Mouse (Mus musculus): ENCODE results near the gene Nup62.

The Nup62 gene

DNA sequence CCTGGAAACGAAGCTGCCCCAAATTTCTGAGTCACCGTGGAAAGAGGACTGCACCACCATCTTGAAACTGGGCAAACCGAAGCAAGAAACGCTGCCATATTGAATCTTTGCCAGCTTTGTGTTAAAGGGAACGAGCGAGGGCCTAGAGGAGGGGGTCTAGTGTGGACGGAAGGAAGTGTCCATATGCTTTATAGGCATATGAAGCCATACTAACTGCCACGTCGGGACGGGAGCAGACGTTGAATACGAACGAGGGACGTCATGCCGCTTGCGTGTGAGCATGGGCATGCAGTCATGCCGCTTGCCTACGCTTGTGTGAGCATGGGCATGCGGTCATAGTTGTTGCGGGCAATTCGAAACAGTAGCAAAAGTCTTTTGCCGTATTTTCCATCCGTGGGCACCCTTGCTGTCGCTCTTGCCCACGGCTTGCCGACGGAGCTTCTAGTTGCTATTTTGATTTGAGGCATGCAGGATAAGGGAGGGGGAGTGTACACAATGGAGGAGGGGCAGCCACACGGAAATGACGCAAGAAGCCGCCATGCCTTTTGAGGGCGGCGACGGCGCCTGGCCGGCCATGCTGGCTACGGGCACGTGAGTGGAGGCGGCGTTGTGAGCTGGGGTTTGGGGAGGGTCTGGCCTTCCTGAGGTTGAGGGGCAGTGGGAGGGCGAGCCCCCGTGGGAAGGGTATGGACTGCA is 33.7 kb downstream of the Nup62 start:
- peak; percentile 91 to 93 for DNase-seq

DNA sequence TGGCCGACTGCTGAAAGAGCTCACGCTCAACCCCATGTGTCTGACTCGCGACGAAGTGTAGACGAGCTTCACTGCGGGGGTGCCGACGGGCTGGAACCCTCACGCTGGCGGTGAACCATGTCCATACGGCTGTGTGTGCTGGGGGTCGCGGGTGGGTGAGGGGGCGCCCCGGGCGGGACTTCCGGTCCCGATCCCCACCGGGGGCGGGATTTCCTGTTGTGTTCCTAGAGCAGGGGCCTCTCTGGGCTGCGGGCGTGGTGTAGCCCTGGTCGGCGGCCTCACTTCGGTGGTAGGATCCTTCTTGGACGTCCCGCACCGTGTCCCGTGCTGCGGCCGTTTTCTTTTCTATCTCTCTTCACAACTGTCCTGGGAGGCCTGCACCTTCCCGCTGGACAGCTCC is 34.3 kb downstream of the Nup62 start:
- peak; percentile 89 for DNase-seq

DNA sequence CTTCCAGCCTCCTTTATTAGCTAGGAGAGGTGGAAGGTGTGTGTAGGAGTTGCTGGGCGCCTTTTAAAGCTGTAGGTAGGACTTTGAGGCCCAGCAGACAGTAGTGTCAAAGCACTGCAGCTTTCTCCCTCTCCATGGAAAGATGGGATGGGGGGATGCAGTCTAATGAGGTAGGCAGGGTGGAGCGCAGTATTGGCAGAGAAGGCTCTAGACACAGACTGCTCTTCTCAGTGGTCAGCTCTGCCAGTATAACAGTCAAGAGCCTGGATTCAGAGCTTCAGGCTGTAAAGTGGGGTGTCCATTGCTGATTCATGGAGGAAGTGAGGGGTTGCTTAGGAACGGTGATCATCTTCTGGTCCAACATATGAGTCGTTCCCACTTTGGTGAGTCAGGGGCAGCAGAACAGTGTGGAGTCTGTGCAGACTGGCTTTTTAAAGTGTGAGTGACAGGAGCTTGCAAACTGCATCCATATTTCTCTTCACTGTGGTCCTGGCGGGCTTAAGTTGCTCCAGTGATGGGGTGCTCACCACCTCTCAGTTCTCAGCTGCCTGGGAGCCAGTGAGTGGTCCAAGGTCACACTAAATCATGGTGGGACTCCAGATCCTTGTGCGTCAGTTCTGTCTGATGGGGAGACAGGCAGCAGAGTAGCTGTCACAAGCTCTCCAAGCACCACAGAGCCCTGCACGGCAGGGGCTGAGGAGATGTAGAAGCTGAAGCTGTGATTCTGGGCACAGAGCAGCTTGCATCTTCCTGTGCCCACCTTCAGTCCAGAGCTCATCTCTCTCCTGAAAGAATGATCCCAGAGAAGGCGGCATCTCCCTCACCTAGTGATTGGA is 35.1 kb downstream of the Nup62 start:
- DNase-seq, result no peak

DNA sequence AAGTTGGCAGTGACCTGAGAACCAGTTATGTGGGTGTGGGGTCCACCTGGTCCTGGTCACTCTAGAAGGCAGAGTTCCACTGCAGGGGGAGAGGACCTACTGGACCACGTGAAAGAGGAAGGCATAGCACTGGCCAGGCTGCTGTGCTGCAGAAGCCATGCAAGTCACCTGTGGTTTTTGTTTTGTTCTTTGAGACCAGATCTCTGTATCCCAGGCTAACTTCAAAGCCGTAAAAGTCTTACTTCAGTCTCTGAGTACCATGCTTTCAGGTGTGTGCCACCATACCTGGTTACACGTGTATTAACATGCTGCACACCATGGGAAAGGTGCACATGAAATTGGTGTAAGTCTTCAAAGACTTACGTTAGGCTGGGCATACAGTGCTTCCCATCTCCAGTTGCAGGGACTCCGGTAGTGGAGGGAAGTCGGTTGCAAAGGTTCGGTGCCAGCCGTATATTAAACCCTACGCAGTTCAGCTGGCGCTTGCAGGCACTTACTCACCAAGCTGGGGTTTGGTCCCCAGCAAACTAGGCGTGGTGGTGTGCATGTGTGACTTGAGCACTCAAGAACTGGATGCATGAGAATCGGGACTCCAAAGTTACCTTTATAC is 35.8 kb downstream of the Nup62 start:
- DNase-seq, result no peak

- no peak for DNase-seq
These were observed 36.6 kb downstream of the Nup62 start for GRCm38 (mm10) chr7:44852259-44853027.

DNA sequence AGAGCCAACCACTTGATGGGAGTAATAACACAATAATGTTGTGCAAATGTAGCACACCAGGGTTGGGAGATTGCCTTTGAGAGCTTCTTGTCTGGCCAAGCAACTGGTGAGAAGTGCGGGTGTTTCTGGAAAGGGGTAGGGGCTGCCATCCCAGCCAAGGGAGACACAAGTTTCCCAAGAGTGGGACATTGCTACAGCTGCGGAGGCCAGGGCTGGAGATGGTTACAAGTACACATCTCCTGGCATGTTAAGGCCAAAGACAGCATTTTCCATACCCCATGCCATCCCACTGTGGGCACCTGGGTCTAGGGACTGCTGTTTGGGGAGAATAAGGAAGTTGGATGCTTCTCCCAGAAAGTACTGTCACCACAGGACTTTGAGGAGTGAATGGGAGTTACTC is 37.2 kb downstream of the Nup62 start:
- DNase-seq, result no peak

DNA sequence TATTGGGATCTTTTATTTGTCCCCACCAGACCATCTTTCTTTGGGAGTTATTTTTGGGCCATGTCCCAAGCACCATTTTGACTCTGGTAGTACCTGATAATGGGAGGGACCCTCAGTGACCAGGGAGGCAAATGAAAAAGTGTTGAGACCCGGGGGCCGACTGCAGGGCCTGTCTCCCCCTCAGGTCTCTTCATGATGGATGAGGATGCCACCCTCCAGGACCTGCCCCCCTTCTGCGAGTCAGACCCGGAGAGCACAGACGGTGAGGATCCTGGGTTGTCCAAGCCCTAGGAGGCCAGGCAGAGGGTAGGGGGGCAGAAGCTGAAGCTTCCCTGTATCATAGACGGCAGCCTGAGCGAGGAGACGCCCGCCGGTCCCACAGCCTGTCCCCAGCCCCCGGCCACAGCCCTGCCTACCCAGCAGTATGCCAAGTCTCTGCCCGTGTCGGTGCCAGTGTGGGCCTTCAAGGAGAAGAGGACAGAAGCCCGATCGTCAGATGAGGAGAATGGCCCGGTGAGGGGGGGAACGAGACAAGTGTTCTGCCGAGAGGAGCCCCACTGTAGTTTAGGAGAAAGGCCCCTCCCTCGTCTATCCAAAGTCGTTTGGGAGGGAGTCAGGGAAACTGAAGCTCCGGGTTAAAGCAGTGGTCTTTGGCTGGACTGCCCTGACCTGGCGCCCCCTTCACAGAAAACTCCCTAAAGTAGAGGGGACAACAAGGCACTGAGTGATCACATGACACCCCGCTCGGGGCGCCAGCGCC is 37.9 kb downstream of the Nup62 start:
- DNase-seq, result peak in 1 of 2 experiments; percentile 54

DNA sequence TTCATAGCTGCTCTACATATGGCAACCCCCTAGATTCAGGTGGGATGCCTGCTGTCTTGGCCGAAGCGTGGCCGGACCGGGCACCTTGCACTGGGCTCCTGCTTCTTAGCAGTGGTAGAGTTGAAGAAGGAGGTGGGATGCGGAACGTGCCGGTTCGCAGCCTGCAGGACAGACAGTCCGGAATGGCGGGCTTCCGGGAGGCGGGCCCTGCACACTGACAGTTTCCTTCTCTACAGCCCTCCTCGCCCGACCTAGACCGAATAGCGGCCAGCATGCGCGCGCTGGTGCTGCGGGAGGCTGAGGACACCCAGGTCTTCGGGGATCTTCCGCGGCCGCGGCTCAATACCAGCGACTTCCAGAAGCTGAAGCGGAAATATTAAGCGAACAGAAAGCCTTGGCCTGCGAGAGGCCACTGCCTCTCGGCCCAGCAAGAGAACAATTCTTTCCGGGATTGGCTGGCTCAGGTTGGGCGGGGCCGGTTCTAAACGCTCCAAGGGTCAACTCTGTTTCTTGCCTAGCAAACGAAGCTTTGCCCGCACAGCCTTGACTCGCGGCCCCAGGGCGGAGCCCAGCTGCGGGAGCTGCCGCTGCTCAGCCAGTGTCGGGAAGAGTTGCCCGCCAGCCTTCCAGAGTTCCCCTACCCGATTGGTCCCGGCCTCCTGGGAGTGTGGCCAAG is 38.6 kb downstream of the Nup62 start:
- DNase-seq, result peak; percentile 84 to 86

GRCm38 (mm10) chr7:44855036-44855435 is 39.1 kb downstream of the Nup62 start:
- no peak for DNase-seq

DNA sequence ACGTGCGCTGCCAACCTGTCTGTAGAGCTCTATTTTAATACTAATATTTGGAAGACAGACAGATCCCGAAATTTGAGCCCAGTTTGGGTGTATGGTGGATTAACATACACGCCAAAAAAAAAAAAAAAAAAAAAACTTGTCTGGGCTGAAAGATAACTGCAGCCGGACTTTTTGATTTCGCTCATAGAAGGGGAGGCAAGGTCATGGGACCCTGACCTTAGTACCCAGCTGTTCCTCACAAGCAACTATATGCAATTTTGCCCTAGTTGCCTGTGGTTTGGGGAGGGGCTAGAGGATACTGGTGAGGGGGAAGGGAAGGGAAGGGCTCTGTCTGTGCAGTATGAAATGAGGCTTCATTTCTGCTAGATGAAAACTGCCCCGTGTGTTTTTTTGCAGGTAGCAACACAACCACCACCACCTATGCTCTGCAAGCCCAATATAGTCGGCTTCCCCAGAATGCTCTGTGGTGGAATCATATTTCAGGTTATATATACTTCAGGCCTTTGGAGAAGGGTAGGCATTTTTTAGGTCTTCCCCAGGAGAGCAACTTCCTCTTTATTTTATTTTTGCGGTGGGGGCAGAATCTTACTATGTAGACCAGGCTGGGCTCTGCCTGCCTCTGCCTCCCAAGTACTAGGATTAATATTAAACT is 40.5 kb downstream of the Nup62 start:
- DNase-seq, result no peak

- DNase-seq, result peak; percentile 88 to 89
These were observed 41.2 kb downstream of the Nup62 start, which contains the start of gene Pnkp for GRCm38 (mm10) chr7:44857042-44857552. Gene Pnkp (plus strand): TSS chr7:44857139.

DNA sequence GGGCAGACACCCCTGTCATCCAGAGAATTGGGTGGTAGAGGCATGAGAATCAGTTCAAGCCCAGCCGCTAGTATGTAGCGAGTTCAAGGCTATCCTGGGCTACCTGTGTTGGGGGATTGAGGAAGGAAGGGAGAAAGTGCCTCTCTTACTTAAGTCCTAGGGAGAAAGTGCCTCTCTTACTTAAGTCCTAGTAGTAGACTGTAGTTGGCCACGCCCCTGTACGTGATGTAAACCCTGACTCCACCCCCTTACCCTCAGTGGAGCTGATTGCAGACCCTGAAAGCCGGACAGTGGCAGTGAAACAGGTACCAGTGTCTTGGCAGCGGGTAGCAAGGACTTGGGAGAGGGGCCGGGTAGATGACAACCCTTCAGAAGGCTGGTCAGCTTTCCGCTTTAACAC is 42.0 kb downstream of the Nup62 start:
- DNase-seq, result no peak

DNA sequence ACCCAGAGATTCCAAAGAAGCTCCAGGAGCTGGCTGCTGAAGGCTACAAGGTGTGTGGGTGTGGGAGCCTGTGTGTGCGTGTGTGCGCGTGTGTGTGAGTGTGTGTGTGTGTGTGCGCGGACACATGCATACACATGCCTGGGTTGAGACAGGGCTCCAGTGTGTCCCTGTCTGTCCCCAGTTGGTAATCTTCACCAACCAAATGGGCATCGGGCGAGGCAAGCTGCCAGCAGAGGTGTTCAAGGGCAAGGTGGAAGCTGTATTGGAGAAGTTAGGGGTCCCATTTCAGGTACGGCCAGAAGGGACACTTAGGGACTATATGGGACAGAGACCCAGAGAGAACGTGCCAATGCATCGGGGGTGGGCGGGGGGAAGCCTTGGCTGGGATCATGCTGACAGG is 44.0 kb downstream of the Nup62 start:
- DNase-seq, result no peak

DNA sequence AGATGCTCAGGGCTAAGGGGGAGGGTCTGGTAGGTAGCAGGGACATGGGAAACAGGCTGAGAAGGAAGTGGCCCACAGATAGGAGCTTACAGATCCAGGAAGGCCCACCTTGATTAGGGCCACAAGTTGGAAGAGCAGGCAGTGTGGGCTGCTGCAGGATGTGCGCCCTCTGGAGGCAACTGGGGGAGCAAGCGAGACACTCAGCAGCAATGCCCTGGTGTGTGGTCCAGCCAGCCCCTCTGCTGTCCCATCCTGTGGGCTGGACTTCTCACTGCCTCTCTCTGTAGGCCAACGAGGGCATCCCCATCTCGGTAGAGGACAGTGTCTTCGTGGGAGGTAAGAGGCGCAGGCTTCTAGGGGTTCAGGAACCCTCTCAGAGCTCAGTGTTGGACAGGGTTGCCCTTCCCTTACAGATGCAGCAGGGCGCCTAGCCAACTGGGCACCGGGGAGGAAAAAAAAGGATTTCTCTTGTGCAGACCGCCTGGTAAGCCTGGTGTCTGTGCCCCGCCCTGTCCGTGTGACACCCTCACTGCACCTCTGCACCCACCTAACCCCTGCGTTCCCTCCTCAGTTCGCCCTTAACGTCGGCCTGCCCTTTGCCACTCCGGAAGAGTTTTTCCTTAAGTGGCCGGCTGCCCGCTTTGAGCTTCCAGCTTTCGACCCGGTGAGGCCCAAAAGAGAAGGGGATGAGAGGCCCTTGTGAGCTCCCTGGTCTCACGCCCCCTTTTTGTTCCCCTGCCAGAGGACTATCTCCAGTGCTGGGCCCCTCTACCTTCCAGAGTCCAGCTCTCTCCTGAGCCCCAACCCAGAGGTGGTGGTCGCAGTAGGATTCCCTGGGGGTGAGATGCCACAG is 44.9 kb downstream of the Nup62 start:
- peak; percentile 77 to 87 for DNase-seq

- no peak for DNase-seq
These were observed 45.5 kb downstream of the Nup62 start for GRCm38 (mm10) chr7:44861429-44861816.

DNA sequence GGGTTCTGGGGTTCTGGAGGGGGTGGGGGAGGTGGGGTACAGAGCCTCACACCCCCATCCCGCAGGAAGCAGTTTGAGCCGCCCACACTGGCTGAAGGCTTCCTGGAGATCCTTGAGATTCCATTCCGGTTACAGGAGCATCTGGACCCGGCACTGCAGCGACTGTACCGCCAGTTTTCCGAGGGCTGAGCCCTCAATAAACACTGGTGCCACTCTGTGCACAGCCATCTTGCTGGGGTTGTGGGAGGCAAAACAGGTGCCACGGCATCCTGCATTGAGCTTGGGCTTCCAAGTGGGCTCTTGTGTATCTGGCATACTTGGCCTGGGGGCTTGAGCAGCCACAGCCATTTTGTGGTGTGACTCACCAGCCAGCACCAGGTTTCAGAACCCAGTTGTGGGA is 46.5 kb downstream of the Nup62 start:
- no peak for DNase-seq

DNA sequence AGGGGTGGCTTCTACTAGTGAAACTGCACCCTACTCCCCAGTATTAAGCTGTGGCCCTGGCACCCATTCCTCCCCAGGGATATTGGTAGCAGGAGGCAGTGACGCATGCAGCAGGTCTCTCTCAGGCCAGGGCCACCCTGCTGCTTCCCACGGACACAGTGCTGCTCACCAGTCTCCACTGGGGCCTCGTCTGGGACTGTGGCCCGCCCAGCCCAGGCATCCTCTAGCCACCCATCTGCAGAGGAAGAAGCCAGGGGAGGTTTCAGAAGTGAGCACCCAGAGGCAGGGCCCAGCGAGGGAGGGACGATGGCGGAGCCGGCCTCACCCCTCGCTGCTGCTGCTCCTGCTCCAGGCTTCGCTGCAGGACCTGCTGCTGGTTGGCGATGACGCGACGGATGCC is 47.3 kb downstream of the Nup62 start:
- no peak for DNase-seq

DNA sequence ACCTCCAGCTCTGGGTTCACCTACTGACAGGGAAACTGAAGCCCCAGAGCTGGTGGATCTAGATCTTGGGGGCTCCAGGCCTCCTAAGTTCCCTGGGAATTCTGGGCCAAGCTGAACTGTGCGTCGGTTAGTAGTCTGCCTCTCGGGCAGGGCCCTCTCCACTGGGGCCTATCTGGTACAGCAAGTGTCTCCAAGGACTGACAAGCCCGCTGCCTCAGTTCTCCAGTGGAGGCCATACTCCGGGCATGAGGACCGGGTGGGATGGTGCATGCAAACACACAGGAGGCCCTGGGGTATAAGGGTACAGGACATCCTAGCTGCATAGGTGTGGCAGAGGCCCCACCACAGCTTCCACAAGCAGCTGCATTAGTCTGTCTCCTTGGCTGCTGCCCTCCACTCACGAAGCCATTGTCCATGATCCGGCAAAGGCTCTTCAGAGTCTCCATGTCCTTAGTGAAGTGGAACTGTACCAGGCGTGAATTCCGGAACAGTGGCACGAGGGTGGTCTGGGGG is 48.1 kb downstream of the Nup62 start:
- no peak for DNase-seq

Measured in cerebellum, postnatal 14 days (tissue).